Mouse (Mus musculus): ENCODE measurements around the gene Srp54a. TPM values are rescaled to one million over a fixed set of nuclear protein-coding genes. Genes with fewer than 3 reads are reported as not detected.

The Srp54a gene
- 62.9 and 65.2 TPM in 2 replicates for polyA plus RNA-seq (2012; rRNA removed)

DNA sequence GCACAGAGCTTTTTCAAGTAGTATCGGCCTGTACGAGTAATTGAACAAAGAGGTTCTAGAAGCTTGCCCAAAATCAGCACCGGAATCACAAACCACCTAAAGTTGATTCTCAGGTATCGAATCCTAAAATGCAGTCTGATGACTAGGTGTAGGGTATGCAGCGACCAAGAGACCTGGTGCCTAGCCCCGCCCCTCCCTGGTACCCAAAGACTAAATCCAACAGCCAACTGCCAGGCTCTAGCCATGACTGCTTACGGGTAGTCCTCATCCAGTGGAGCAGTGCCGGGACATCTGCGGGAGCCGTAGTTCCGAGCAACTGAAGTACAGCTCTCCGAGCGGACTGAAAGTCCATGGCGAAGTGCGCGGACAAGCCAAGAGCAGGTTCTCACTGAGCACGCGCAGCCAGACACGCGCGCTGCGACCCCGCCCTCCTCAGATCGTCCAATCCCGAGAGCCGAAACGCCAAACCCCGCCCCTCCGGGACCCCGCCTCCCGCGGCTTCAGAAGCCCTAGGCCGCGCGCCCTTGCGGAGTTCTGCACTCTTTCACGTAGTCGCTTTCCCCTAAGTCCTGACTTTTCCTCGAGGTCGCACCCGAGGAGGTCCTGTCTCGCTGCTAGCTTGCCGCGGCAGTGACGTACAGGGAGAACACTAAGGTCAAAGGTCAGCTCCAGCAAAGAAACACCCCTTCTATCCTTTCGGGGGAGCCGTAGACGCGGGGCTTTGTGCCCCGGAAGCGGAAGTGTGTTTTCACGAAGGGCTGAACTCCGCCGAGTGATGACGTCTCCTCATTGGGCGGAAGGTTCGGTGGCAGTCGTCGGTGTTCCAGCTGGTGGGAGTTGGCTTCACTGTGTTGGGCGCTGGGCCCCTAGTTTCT, at the start of gene Srp54a, which contains the start of gene 2700097O09Rik:
TSS of gene Srp54a (plus strand) at position 537 of the 875 bp plus-strand sequence.
TSS of gene 2700097O09Rik (minus strand) at position 385 of the 875 bp plus-strand sequence.

DNA sequence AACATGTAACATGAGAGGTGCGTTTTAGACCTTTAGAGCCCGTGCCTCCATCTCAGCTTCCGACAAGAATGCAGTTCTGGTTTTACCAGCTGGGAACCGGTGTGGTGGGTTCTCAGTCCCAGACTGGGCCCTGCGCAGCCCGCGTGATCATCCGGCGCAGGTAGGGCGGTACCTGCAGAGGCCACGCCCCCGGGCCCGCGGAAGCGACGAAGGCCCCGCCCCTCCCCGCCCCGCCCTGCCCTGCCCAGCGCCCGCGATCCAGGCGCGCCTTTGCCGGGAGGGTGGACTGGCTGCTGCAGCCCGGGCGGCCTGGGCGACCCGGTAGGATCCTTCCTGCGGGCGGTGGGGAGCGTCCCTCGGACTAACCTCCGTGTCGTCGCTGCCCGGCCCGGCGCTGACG, 44.2 kb downstream of the Srp54a start, which contains the start of gene Fam177a:
TSS of gene Fam177a (plus strand) at position 228 of the 400 bp plus-strand sequence.

DNA sequence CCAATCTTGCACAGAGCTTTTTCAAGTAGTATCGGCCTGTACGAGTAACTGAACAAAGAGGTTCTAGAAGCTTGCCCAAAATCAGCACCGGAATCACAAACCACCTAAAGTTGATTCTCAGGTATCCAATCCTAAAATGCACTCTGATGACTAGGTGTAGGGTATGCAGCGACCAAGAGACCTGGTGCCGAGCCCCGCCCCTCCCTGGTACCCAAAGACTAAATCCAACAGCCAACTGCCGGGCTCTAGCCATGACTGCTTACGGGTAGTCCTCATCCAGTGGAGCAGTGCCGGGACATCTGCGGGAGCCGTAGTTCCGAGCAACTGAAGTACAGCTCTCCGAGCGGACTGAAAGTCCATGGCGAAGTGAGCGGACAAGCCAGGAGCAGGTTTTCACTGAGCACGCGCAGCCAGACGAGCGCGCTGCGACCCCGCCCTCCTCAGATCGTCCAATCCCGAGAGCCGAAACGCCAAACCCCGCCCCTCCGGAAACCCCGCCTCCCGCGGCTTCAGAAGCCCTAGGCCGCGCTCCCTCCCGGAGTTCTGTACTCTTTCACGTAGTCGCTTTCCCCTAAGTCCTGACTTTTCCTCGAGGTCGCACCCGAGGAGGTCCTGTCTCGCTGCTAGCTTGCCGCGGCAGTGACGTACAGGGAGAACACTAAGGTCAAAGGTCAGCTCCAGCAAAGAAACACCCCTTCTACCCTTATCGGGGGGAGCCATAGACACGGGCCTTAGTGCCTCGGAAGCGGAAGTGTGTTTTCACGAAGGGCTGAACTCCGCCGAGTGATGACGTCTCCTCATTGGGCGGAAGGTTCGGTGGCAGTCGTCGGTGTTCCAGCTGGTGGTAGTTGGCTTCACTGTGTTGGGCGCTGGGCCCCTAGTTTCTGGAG, 74.7 kb downstream of the Srp54a start, which contains the start of gene Srp54b:
TSS of gene Srp54b (plus strand) at position 546 of the 890 bp plus-strand sequence.

Other genes starting within 250 kb of the Srp54a start
- 90.0 and 105 TPM in 2 replicates for gene Cfl2, start 217.4 kb upstream of the Srp54a start, polyA plus RNA-seq (2012; rRNA removed)
- not detected in 2 replicates for gene Gm20403, start 93.7 kb upstream of the Srp54a start, polyA plus RNA-seq (2012; rRNA removed)
- gene Baz1a, start 65.9 kb upstream of the Srp54a start, polyA plus RNA-seq (2012; rRNA removed): 10.0 and 13.3 TPM in 2 replicates
- gene 2700097O09Rik, start 152 bp upstream of the Srp54a start, polyA plus RNA-seq (2012; rRNA removed): 28.9 and 29.0 TPM in 2 replicates
- gene Fam177a, start 44.2 kb downstream of the Srp54a start, polyA plus RNA-seq (2012; rRNA removed): 17.6 and 19.6 TPM in 2 replicates
- gene Srp54b, start 74.8 kb downstream of the Srp54a start, polyA plus RNA-seq (2012; rRNA removed): 39.2 and 41.8 TPM in 2 replicates
- not detected in 2 replicates for gene 1700047I17Rik2, start 119.3 kb downstream of the Srp54a start, polyA plus RNA-seq (2012; rRNA removed)
- gene Srp54c, start 149.9 kb downstream of the Srp54a start, polyA plus RNA-seq (2012; rRNA removed): 54.0 and 56.2 TPM in 2 replicates
- gene 1110008L16Rik, start 219.3 kb downstream of the Srp54a start, polyA plus RNA-seq (2012; rRNA removed): 9.6 and 9.9 TPM in 2 replicates
- 19.0 and 20.3 TPM in 2 replicates for gene Ppp2r3c, start 222.7 kb downstream of the Srp54a start, polyA plus RNA-seq (2012; rRNA removed)

Data from central nervous system, embryonic 14 days (tissue).